Mouse (Mus musculus): ENCODE measurements at regions not wholly inside any gene's neighbourhood (a gene's known extent, or its start where the extent isn't known, plus 50 kb on each side); places are given as distances from the start of the nearest gene placed in this dataset.
A peak's percentile ranks its signal among the peaks of the same experiment; 100 is the strongest.

- H3K4me2 ChIP-seq = no peak overlapping the region
- peaks cover 9% of the 10 kb centered on the region for H3K9me3 ChIP-seq (replicated peaks)
- H3K4me1 ChIP-seq = no peaks in the 10 kb centered on the region
- no peak overlapping the region for H3K27ac ChIP-seq
- H3K9ac ChIP-seq = no peak overlapping the region
- H3K27me3 ChIP-seq = no peaks in the 10 kb centered on the region
- no peak overlapping the region for H3K4me3 ChIP-seq
- ATAC-seq = no peak
- H3K36me3 ChIP-seq (ENCODE audit: poor library complexity, severe bottlenecking) = no peaks in the 10 kb centered on the region
- 32% methylated on average over 1 of the region's 1 CpGs for WGBS
Observed at GRCm38 (mm10) chr16:39512774-39513173, 471.4 kb upstream of the Lsamp start.

- H3K4me2 ChIP-seq = no peak overlapping the region
- no peak overlapping the region for H3K27ac ChIP-seq
- ATAC-seq = no peak
- 0% methylated on average over 1 of the region's 1 CpGs for WGBS
- H3K4me1 ChIP-seq = no peaks in the 10 kb centered on the region
- peaks cover 9% of the 10 kb centered on the region for H3K9me3 ChIP-seq (replicated peaks)
- no peaks in the 10 kb centered on the region for H3K27me3 ChIP-seq
- H3K4me3 ChIP-seq = no peak overlapping the region
- H3K9ac ChIP-seq = no peak overlapping the region
- H3K36me3 ChIP-seq (ENCODE audit: poor library complexity, severe bottlenecking) = no peaks in the 10 kb centered on the region
Observed at GRCm38 (mm10) chr16:39513659-39514058, 470.5 kb upstream of the Lsamp start.

GRCm38 (mm10) chr16:39531106-39531505 lies 453.1 kb upstream of the Lsamp start:
- Histone ChIP-seq H3K27me3 (no peaks in the 10 kb centered on the region), H3K9ac (no peak overlapping the region), H3K36me3 (ENCODE audit: poor library complexity, severe bottlenecking) (no peaks in the 10 kb centered on the region), H3K4me2 (no peak overlapping the region), H3K4me1 (peaks cover 20% of the 10 kb centered on the region), H3K4me3 (no peak overlapping the region), H3K27ac (no peak overlapping the region), H3K9me3 (replicated peaks) (no peaks in the 10 kb centered on the region)
- ATAC-seq = peak; percentile 36; the same call in 1 of the 2 replicates
- WGBS = 48% methylated on average over 3 of the region's 3 CpGs

- Histone ChIP-seq H3K4me1 (peaks cover 20% of the 10 kb centered on the region), H3K4me2 (no peak overlapping the region), H3K27ac (no peak overlapping the region), H3K9me3 (replicated peaks) (no peaks in the 10 kb centered on the region), H3K4me3 (no peak overlapping the region), H3K27me3 (no peaks in the 10 kb centered on the region), H3K36me3 (ENCODE audit: poor library complexity, severe bottlenecking) (no peaks in the 10 kb centered on the region), H3K9ac (no peak overlapping the region)
- 48% methylated on average over 3 of the region's 3 CpGs for WGBS
- ATAC-seq = no peak
Observed at GRCm38 (mm10) chr16:39532770-39533169, 451.4 kb upstream of the Lsamp start.

DNA sequence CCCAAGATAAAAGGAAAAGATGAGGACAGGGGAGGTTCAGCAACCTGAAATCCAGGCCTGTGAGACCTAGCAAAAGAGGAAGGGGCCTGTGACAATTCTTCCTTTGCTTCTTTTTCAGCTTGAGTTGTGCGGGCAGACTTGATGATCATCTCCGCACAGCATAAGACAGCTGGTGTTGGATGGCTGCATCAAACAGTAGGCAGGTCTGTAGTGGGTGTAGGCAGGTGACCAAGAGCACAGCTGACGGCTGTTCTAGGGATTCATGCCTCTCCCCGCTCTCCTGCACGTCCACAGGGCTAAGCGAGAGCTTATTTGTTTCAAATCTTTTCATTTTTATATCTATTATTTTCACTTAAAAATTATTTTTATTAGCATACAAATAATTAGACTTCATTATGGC lies 450.8 kb upstream of the Lsamp start:
- H3K27me3 ChIP-seq = no peaks in the 10 kb centered on the region
- H3K4me2 ChIP-seq = no peak overlapping the region
- no peak overlapping the region for H3K27ac ChIP-seq
- no peak overlapping the region for H3K9ac ChIP-seq
- H3K4me1 ChIP-seq = peaks cover 20% of the 10 kb centered on the region
- no peaks in the 10 kb centered on the region for H3K36me3 ChIP-seq (ENCODE audit: poor library complexity, severe bottlenecking)
- WGBS = 93% methylated on average over 6 of the region's 6 CpGs
- H3K4me3 ChIP-seq = no peak overlapping the region
- H3K9me3 ChIP-seq (replicated peaks) = no peaks in the 10 kb centered on the region
- ATAC-seq = no peak

DNA sequence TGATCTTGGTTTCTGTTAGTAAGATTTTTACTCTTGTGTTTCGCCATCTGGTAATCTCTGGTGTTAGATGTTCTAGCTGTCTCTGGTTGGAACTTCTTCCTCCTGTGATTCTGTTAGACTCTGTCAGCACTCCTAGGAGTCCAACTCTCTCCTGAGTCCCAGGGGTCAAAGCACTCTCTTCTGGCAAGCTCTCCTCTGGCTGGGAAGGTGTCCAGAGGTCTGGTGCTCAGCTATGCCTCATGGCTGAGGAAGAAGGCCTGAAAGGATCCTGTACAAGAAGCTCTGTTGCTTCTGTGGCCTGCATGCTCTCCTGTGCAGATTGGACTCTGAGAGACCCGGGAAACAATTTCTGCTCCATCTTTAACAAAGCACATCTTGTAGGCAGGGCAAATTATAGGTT lies 430.8 kb upstream of the Lsamp start:
- no peaks in the 10 kb centered on the region for H3K9me3 ChIP-seq (replicated peaks)
- H3K27me3 ChIP-seq = no peaks in the 10 kb centered on the region
- H3K4me1 ChIP-seq = no peaks in the 10 kb centered on the region
- 88% methylated on average over 2 of the region's 2 CpGs for WGBS
- no peaks in the 10 kb centered on the region for H3K36me3 ChIP-seq (ENCODE audit: poor library complexity, severe bottlenecking)
- no peak overlapping the region for H3K4me3 ChIP-seq
- H3K9ac ChIP-seq = no peak overlapping the region
- no peak overlapping the region for H3K4me2 ChIP-seq
- H3K27ac ChIP-seq = no peak overlapping the region
- no peak for ATAC-seq

DNA sequence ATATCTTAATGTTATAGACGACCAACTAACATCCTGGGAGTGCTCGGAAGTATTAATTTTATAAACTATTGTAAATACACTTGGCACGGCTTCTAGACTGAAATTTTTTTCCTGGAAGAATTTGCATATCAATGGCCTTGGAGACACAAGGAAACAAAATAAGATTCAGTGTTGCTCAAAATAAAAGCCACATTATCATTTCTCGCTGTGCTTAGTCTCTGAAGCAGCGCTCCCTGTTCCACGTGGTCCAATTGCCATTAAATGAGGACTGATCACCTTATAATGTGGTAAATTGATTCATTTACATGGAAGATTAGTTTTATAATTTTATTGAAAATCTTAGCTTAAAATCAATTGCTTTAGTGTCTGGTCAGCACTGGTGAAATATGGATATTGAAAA lies 407.5 kb upstream of the Lsamp start:
- Histone ChIP-seq H3K4me3 (no peak overlapping the region), H3K9me3 (replicated peaks) (no peaks in the 10 kb centered on the region), H3K4me2 (no peak overlapping the region), H3K27ac (no peak overlapping the region), H3K9ac (no peak overlapping the region), H3K36me3 (ENCODE audit: poor library complexity, severe bottlenecking) (no peaks in the 10 kb centered on the region), H3K27me3 (no peaks in the 10 kb centered on the region), H3K4me1 (no peaks in the 10 kb centered on the region)
- 26% methylated on average over 6 of the region's 6 CpGs for WGBS
- 0 out of 2 replicates have a peak, but pooled peaks have one; percentile 55 for ATAC-seq

DNA sequence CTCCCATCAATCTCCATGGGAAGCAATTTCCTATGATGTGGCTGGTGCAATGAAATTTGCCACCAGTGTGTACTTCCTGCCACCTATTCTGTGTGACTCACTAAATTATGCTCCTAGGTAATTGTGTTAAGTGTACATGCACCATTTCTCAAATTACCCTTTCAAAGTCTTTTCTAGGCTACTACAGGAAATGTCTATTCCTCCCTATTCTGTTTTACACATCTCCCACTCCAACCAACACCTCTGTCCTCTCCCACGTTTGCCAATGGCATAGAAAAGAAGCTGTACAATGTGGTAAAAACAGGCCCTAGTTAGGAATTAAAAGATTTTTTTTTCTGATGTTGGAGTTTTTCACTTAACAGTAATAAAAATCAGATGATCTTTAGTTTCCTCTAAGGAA lies 404.5 kb upstream of the Lsamp start:
- no peaks in the 10 kb centered on the region for H3K27me3 ChIP-seq
- no peaks in the 10 kb centered on the region for H3K36me3 ChIP-seq (ENCODE audit: poor library complexity, severe bottlenecking)
- H3K27ac ChIP-seq = no peak overlapping the region
- WGBS = 84% methylated on average over 1 of the region's 1 CpGs
- no peaks in the 10 kb centered on the region for H3K4me1 ChIP-seq
- no peak overlapping the region for H3K4me2 ChIP-seq
- no peak for ATAC-seq
- H3K9ac ChIP-seq = no peak overlapping the region
- no peaks in the 10 kb centered on the region for H3K9me3 ChIP-seq (replicated peaks)
- H3K4me3 ChIP-seq = no peak overlapping the region
